Mouse (Mus musculus) adrenal gland, postnatal 14 days (tissue): Measurements from ENCODE around the gene Gm1043. TPM values are rescaled to one million over a fixed set of nuclear protein-coding genes. Genes with fewer than 3 reads are reported as not detected.

Source experiments
- DNase-seq: peaks from one replicate; pipeline ENCODE4 v3.0.0; 2021; ENCODE audit warnings: mixed read lengths
- long read RNA-seq, 2 experiments: library from polyadenylated mRNA; stranded (forward); transcript quantifications; one replicate each; pipeline ENCODE4 v2.0.0; 2021
- total RNA-seq: library from RNA; stranded (reverse); gene quantifications from 2 replicates; pipeline ENCODE4 v1.2.3, GENCODE M21; 2021

Gm1043 gene
- 0.19 and 0.98 TPM in 2 replicates for total RNA-seq
- long read RNA-seq, experiment 1, partial matches to known transcripts, result 0 of 1 reads
- long read RNA-seq, experiment 1, other reads (novel, unspliced or antisense), result 1 of 1 reads
- long read RNA-seq, experiment 2, result 0 reads

GRCm38 (mm10) chr5:37085241-37085640 lies at the start of gene Gm1043:
Gene Gm1043, plus strand, starts transcription at chr5:37085370.
- no peak for DNase-seq

GRCm38 (mm10) chr5:37035896-37036295 lies 49.3 kb upstream of the Gm1043 start:
- no peak for DNase-seq

- DNase-seq, result no peak
Measured at GRCm38 (mm10) chr5:37036884-37037283, 48.3 kb upstream of the Gm1043 start.

GRCm38 (mm10) chr5:37039908-37040307 lies 45.3 kb upstream of the Gm1043 start:
- DNase-seq, result no peak

GRCm38 (mm10) chr5:37040711-37041110 lies 44.5 kb upstream of the Gm1043 start:
- no peak for DNase-seq

- DNase-seq, result no peak
Measured at GRCm38 (mm10) chr5:37041651-37042050, 43.5 kb upstream of the Gm1043 start.

- DNase-seq, result no peak
Measured at GRCm38 (mm10) chr5:37042934-37043333, 42.2 kb upstream of the Gm1043 start.

GRCm38 (mm10) chr5:37044793-37045192 lies 40.4 kb upstream of the Gm1043 start:
- DNase-seq, result no peak

GRCm38 (mm10) chr5:37045582-37045981 lies 39.6 kb upstream of the Gm1043 start:
- DNase-seq, result no peak

- DNase-seq, result no peak
Measured at GRCm38 (mm10) chr5:37046791-37047190, 38.4 kb upstream of the Gm1043 start.

- no peak for DNase-seq
Measured at GRCm38 (mm10) chr5:37047206-37047915, 37.8 kb upstream of the Gm1043 start.

GRCm38 (mm10) chr5:37047992-37048391 lies 37.2 kb upstream of the Gm1043 start:
- DNase-seq, result no peak

- no peak for DNase-seq
Measured at GRCm38 (mm10) chr5:37049111-37049510, 36.1 kb upstream of the Gm1043 start.

- DNase-seq, result peak; percentile 84
Measured at GRCm38 (mm10) chr5:37050521-37051373, 34.4 kb upstream of the Gm1043 start.

- no peak for DNase-seq
Measured at GRCm38 (mm10) chr5:37051374-37052100, 33.6 kb upstream of the Gm1043 start.

GRCm38 (mm10) chr5:37052846-37053245 lies 32.3 kb upstream of the Gm1043 start:
- no peak for DNase-seq

- no peak for DNase-seq
Measured at GRCm38 (mm10) chr5:37055789-37056188, 29.4 kb upstream of the Gm1043 start.

- DNase-seq, result no peak
Measured at GRCm38 (mm10) chr5:37056471-37056870, 28.7 kb upstream of the Gm1043 start.

- no peak for DNase-seq
Measured at GRCm38 (mm10) chr5:37061612-37062011, 23.6 kb upstream of the Gm1043 start.

- no peak for DNase-seq
Measured at GRCm38 (mm10) chr5:37064454-37065449, 20.4 kb upstream of the Gm1043 start.
